Mouse (Mus musculus) kidney, adult 2 months (tissue): ENCODE results near the gene Smyd3. TPM values are rescaled to one million over a fixed set of nuclear protein-coding genes. Genes with fewer than 3 reads are reported as not detected.

Experiments used
- DNase-seq: peaks from one replicate; pipeline ENCODE4 v3.0.0; 2021
- H3K27ac ChIP-seq: fragments of 200-500 bp; 2 replicates; pipeline ENCODE4 v1.5.1; 2012; ENCODE audit warnings: low read depth, low read length, control low read depth, inconsistent platforms; ENCODE audit not compliant: insufficient read depth
- H3K27me3 ChIP-seq: fragments of 200-500 bp; replicated peaks from 2 replicates; pipeline ENCODE4 v1.6.1; 2012; ENCODE audit warnings: mild to moderate bottlenecking, moderate library complexity, low read length, inconsistent platforms; ENCODE audit not compliant: control insufficient read depth, insufficient read depth
- H3K36me3 ChIP-seq: fragments of 200-500 bp; 2 replicates; pipeline ENCODE4 v1.6.1; 2012; ENCODE audit warnings: mild to moderate bottlenecking, moderate library complexity, low read length, inconsistent platforms; ENCODE audit not compliant: control insufficient read depth, insufficient read depth
- H3K4me1 ChIP-seq: fragments of 200-500 bp; 2 replicates; pipeline ENCODE4 v1.6.1; 2011; ENCODE audit warnings: low read length; ENCODE audit not compliant: control insufficient read depth, insufficient read depth
- H3K4me3 ChIP-seq: fragments of 200-500 bp; 2 replicates; pipeline ENCODE4 v1.5.1; 2011; ENCODE audit warnings: mild to moderate bottlenecking, low read depth, low read length, control low read depth; ENCODE audit not compliant: insufficient read depth
- CTCF ChIP-seq: fragments of 200-500 bp; conservative IDR thresholded peaks from 2 replicates; pipeline ENCODE4 v1.5.1; 2011; ENCODE audit warnings: low read depth, mild to moderate bottlenecking, control low read depth, low read length, moderate library complexity, mixed read lengths; ENCODE audit not compliant: insufficient read depth, insufficient read length
- POLR2A ChIP-seq: fragments of 200-500 bp; IDR thresholded peaks from one replicate; pipeline ENCODE4 v1.6.1; 2011; ENCODE audit warnings: low read depth, low read length, control low read depth
- WGBS: fragments of 180-500 bp; shearing (Covaris S2); methylation state at CpG from one replicate; pipeline ENCODE4 v1.1.7; 2018; 5-methylcytosine and 5-hydroxymethylcytosine counted together
- polyA plus RNA-seq: library from polyadenylated mRNA; depleted of rRNA; stranded (reverse); fragments of >200 nt; gene quantifications from 2 replicates; pipeline ENCODE4 v1.2.3, GENCODE M21; 2012

The Smyd3 gene
- polyA plus RNA-seq, 1 experiment, result 5.2 TPM

DNA sequence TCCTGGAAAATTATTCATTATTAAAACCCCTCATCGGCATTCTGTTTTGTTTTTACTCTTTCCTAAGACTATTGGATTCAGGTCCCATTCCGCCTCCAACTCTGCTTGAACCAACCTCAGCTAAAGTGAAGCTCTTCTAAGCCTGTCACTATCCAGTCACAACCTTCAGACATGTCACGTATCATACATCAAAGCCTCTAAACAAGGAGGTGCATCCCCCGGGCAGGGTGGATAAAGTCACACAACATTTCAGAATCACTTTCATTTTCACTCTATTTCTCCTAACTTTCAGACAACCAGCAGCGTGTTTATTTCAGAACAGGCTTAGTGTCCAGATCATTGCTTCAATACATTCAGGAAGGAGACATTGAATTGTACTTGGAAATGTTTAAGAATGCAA lies 387.8 kb downstream of the Smyd3 start:
- Histone ChIP-seq H3K27me3 (no peaks in the 10 kb centered on the region), H3K4me3 (no peak overlapping the region), H3K27ac (no peak overlapping the region), H3K4me1 (no peaks in the 10 kb centered on the region), H3K36me3 (no peaks in the 10 kb centered on the region)
- DNase-seq, result no peak
- TF ChIP-seq POLR2A (no peak), CTCF (no peak)
- 89% methylated on average over 5 of the region's 5 CpGs for WGBS

DNA sequence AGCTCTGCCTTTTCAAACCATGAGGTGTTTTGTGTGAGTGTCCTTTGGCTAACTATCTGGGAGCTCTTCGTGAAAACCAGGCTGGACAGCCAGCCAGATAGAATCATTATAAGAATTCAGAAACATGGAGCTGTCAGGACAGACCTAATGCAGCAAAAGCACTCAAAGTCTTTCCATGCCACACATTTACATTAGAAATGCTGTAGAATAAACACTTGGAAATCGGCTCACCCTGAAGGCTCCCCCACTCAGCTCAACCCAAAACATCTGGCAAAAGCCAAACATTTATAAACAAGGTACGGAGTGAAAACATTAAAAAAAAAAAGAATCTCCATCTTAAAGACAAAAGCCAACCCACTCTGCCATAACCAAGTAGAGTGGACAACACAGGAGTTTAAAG lies 391.6 kb downstream of the Smyd3 start:
- 88% methylated on average over 3 of the region's 3 CpGs for WGBS

DNA sequence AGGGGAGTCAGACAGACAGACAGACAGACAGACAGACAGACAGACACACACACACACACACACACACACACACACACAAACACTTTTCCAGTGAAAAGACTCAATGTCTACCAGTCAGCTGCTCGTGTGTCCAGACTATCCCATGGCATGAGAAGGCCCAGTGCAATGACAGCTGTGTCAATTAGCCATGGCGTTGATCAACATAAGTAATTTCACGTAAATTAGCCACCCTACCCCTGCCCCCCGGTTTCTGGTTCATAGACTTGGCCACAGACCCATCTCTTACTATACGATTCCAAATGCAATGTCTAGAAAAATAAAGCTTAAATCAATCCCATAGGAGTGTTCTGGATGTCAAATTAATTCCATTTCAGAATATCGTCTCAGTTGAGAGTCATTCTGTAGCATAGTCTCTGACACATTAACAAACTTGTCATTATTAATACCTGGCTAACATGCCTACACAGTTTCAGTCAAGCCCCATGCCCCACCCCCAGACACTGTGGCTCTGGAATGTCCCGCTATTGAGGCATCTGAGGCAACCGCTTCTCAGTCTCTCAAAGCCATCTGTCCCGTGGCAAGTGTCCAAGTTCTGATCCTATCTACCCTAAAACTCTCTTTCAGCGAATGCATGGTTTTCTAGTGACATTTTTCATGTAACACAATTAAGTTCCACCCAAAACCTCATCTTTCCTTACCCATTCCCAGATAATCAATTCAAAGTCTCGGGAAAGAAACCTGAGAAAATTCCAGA lies 395.2 kb downstream of the Smyd3 start:
- TF ChIP-seq CTCF (no peak), POLR2A (no peak)
- no peak for DNase-seq
- no peaks in the 10 kb centered on the region for H3K4me1 ChIP-seq
- no peaks in the 10 kb centered on the region for H3K36me3 ChIP-seq
- WGBS, result 83% methylated on average over 11 of the region's 11 CpGs
- H3K27me3 ChIP-seq, result no peaks in the 10 kb centered on the region
- no peak overlapping the region for H3K4me3 ChIP-seq
- H3K27ac ChIP-seq, result no peak overlapping the region

More for the DNA sequence above, 391.6 kb downstream of the Smyd3 start:
- DNase-seq, result no peak
- no peaks in the 10 kb centered on the region for H3K36me3 ChIP-seq
- H3K27me3 ChIP-seq, result no peaks in the 10 kb centered on the region
- TF ChIP-seq POLR2A (no peak), CTCF (no peak)
- H3K4me3 ChIP-seq, result no peak overlapping the region
- H3K27ac ChIP-seq, result no peak overlapping the region
- H3K4me1 ChIP-seq, result no peaks in the 10 kb centered on the region

DNA sequence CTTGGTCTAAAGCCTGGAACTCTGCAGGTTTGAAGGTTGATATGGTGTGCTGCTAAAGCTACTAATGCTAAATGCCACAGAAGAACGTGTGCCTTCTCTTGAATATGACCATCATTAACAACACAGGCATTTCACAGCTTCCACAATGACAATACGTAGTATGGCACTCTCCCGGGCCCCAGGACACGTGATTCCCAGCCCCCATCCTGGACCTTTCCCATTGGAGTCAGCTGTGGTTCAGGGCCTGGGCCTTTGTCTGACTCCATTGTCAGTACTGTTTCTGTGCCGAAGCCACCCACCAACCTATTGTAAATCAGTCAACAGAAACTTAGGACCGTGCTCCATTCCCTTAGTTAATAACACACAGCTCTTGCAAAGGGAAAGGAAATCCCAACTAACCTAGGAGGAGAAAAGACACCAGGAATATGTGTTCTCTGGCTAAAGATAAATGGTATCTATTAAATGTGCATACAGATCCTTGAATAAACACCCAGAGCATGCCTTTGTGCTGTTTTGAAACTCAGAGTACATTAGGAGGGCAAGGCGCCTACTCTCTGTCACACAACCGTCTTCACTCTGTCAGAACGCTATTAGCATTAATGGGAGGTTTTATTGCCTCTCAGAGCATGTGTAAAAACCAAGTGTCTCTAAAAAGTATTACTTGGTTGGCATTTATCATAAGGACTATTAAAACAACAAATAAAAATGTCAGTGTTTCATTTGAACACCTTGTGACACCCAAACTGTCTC lies 397.4 kb downstream of the Smyd3 start:
- no peak for DNase-seq
- WGBS, result 77% methylated on average over 9 of the region's 9 CpGs
- Histone ChIP-seq H3K4me3 (no peak overlapping the region), H3K36me3 (no peaks in the 10 kb centered on the region), H3K4me1 (no peaks in the 10 kb centered on the region), H3K27ac (no peak overlapping the region), H3K27me3 (no peaks in the 10 kb centered on the region)
- TF ChIP-seq CTCF (no peak), POLR2A (no peak)

DNA sequence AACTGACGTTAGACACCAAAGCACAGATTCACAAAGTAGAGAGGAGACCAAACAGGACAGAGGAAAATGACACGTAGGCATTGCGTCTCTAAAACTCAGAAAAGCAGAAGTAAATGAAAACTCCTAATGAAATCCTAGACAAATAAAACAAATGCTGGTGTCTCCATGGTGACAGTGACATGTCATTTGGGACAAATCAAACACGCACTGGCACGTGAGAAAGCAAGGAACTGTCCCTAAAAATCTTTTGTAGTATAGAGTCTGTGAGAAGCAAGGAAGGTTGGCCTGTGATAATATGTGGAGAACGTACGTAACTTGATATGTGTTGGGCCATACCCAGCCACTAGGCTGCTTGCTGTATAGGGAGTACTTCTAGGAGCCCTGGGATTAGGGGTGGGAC lies 399.2 kb downstream of the Smyd3 start:
- TF ChIP-seq POLR2A (no peak), CTCF (no peak)
- WGBS, result 84% methylated on average over 7 of the region's 7 CpGs
- no peak overlapping the region for H3K27ac ChIP-seq

DNA sequence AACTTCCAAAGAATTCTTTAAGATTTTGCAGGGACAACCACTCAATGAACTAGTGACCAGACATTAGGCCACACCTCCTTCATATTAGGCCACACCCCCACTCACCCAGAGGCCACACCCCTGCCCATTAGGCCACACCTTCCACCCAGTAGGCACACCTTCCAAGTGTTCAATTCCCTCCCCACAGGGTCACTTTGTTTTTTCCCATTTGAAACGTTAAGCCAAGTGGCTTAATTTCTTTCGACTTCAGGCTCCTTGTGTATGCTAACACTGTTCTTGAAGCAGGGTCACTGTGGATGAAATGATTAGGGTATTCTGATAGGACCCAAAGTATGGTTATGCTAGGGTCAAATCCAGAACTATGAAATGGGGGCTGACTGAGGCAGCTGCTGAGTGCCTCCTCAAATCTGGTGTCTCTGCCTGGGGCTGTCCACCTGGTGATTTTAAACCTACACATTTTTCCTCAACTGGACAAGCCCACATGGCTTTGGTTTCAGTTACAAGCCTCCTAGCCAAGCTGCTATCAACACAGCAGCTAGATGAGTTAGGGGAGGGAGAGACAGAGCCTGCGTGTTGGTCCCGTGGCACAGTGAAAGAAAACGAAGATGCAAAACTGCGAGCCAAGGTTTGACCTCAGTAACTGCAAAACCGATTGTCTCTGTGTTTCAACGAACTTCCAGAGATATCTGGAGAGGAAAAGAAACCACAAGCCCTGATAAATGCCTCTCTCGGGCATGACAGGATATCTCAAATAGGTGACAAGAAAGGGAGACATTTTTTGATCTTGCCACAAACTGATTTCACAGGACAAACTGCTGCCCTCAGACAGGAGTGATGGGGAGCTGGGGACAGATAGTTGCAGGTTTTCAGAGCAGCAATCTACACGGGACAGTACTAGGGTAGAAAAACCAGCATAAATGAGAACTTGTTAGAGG lies 400.8 kb downstream of the Smyd3 start:
- H3K4me3 ChIP-seq, result no peak overlapping the region
- H3K4me1 ChIP-seq, result no peaks in the 10 kb centered on the region
- DNase-seq, result no peak
- H3K27me3 ChIP-seq, result no peaks in the 10 kb centered on the region
- TF ChIP-seq CTCF (no peak), POLR2A (no peak)
- no peak overlapping the region for H3K27ac ChIP-seq
- no peaks in the 10 kb centered on the region for H3K36me3 ChIP-seq
- 75% methylated on average over 10 of the region's 10 CpGs for WGBS

More for the DNA sequence above, 399.2 kb downstream of the Smyd3 start:
- no peaks in the 10 kb centered on the region for H3K36me3 ChIP-seq
- no peak for DNase-seq
- H3K4me1 ChIP-seq, result no peaks in the 10 kb centered on the region
- H3K4me3 ChIP-seq, result no peak overlapping the region
- no peaks in the 10 kb centered on the region for H3K27me3 ChIP-seq

DNA sequence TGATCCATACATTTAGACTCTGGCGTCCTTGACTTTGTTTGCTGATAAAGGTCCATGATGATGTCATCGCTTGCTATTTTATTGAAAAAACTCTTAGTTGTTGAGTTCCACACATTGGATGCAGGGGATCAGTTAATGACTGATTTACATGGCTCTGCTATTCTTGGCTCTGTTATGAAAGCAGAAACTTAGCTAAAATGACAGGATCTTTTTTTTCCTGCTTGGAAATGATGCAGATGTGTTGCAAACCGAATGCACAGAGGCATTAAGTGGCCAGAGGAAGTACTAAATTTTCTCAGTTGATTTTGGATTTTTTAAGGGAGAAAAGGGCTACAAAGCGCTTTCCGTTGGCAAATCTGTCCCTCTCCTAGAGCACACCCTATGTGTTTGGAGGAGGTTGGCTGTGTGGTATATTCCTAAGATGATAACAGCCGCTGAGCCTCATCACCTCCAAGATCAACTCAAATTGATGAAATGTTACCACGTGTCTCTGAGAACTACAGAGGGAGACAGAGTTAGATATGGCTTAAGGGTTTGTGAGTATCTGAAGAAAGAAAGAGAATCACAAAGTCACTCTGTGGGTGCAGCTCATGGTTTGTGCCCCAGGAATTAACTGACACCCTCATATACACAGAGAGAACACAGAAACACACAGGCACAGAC lies 402.9 kb downstream of the Smyd3 start:
- Histone ChIP-seq H3K27ac (no peak overlapping the region), H3K36me3 (no peaks in the 10 kb centered on the region), H3K27me3 (no peaks in the 10 kb centered on the region), H3K4me3 (no peak overlapping the region), H3K4me1 (no peaks in the 10 kb centered on the region)
- 76% methylated on average over 7 of the region's 7 CpGs for WGBS
- DNase-seq, result peak; percentile 14
- TF ChIP-seq CTCF (no peak), POLR2A (no peak)
